Mouse (Mus musculus) hindbrain, embryonic 12.5 days (tissue): ENCODE measurements around the gene Gm14408. TPM values are rescaled to one million over a fixed set of nuclear protein-coding genes. Genes with fewer than 3 reads are reported as not detected.
"Not testable (repeated sequence)": the region's sequence is repeated elsewhere in the genome, so short reads cannot be mapped to it uniquely, and the experiment has no call there.

Experiments used
- ATAC-seq: fragments of 200-750 bp; cut with Nextera tagmentation; 2 replicates; pipeline ENCODE4 v1.8.0; 2017; ENCODE audit warnings: moderate TSS enrichment; ENCODE audit not compliant: low FRiP score
- H3K27ac ChIP-seq: fragments of 300-500 bp; sonication (generic); 2 replicates; pipeline ENCODE4 v1.5.1; 2016; ENCODE audit warnings: mild to moderate bottlenecking
- H3K27me3 ChIP-seq: fragments of 300-500 bp; sonication (generic); 2 replicates; pipeline ENCODE4 v1.6.1; 2016; ENCODE audit warnings: mild to moderate bottlenecking
- H3K36me3 ChIP-seq: fragments of 300-500 bp; sonication (generic); 2 replicates; pipeline ENCODE4 v1.6.1; 2016; ENCODE audit warnings: mild to moderate bottlenecking
- H3K4me1 ChIP-seq: fragments of 300-500 bp; sonication (generic); 2 replicates; pipeline ENCODE4 v1.6.1; 2016
- H3K4me2 ChIP-seq: fragments of 300-500 bp; sonication (generic); replicated peaks from 2 replicates; pipeline ENCODE4 v1.6.1; 2016; ENCODE audit warnings: mild to moderate bottlenecking
- H3K4me3 ChIP-seq: fragments of 300-500 bp; sonication (generic); 2 replicates; pipeline ENCODE4 v1.5.1; 2016; ENCODE audit warnings: mild to moderate bottlenecking
- H3K9ac ChIP-seq: fragments of 300-500 bp; sonication (generic); 2 replicates; pipeline ENCODE4 v1.6.1; 2016; ENCODE audit warnings: mild to moderate bottlenecking, moderate library complexity
- H3K9me3 ChIP-seq: fragments of 300-500 bp; sonication (generic); replicated peaks from 2 replicates; pipeline ENCODE4 v1.6.1; 2016; ENCODE audit warnings: mild to moderate bottlenecking
- WGBS: fragments of 180-500 bp; shearing (Covaris S2); methylation state at CpG from one replicate; pipeline ENCODE4 v1.1.7; 2016; 5-methylcytosine and 5-hydroxymethylcytosine counted together
- polyA plus RNA-seq: library from polyadenylated mRNA; unstranded; fragments of >200 nt; fragmentation: Nextera tagmentation; extraction: Ambion mirVana; gene quantifications from 2 replicates; pipeline ENCODE4 v1.2.1, GENCODE M21; 2016

Gene Gm14408
- not detected in 2 replicates for polyA plus RNA-seq

GRCm38 (mm10) chr2:176830840-176831239 is at the start of gene Gm14408:
Gm14408 (plus strand) TSS chr2:176831140.
- WGBS = 90% methylated on average over 1 of the region's 3 CpGs
- H3K4me1 ChIP-seq, H3K9ac ChIP-seq, H3K4me3 ChIP-seq, H3K27me3 ChIP-seq, H3K36me3 ChIP-seq, H3K27ac ChIP-seq, H3K4me2 ChIP-seq, ATAC-seq, H3K9me3 ChIP-seq: not testable (repeated sequence)

- Histone ChIP-seq H3K4me2 (peak within 1 kb of the TSS; percentile 43), H3K4me3 (peak within 1 kb of the TSS; percentile 41)
- not testable (repeated sequence) for H3K9ac ChIP-seq, H3K4me1 ChIP-seq, H3K27me3 ChIP-seq, H3K9me3 ChIP-seq, H3K27ac ChIP-seq, ATAC-seq, H3K36me3 ChIP-seq
- WGBS = no CpG with 5 or more reads among the region's 6 CpGs
These were observed 32.6 kb upstream of the Gm14408 start, which contains the start of gene Gm14295 for GRCm38 (mm10) chr2:176798312-176798711. Gm14295 (plus strand) TSS chr2:176798612.

- not testable (repeated sequence) for H3K9ac ChIP-seq, H3K27me3 ChIP-seq, H3K27ac ChIP-seq, H3K4me1 ChIP-seq, H3K9me3 ChIP-seq, ATAC-seq, H3K36me3 ChIP-seq
- 23% methylated on average over 15 of the region's 15 CpGs for WGBS
- peak overlapping the region; percentile 43 for H3K4me2 ChIP-seq
- H3K4me3 ChIP-seq = peak overlapping the region; percentile 41
These were observed 32.2 kb upstream of the Gm14408 start for GRCm38 (mm10) chr2:176798785-176799184.

Other genes with a start within 250 kb of the Gm14408 start
- 16.0 and 17.3 TPM in 2 replicates for gene Gm14308, start 194.8 kb upstream of the Gm14408 start, polyA plus RNA-seq
- gene Zfp973, start 160.6 kb upstream of the Gm14408 start, polyA plus RNA-seq = 8.6 and 10.5 TPM in 2 replicates
- 31.6 and 33.0 TPM in 2 replicates for gene Gm14305, start 122.8 kb upstream of the Gm14408 start, polyA plus RNA-seq
- 9.2 and 15.0 TPM in 2 replicates for gene Gm14295, start 32.5 kb upstream of the Gm14408 start, polyA plus RNA-seq
- gene Gm14296, start 96.7 kb downstream of the Gm14408 start, polyA plus RNA-seq = 12.2 and 12.4 TPM in 2 replicates
- 9.0 and 9.9 TPM in 2 replicates for gene Gm14419, start 169.8 kb downstream of the Gm14408 start, polyA plus RNA-seq
- not detected in 2 replicates for gene Gm14401, start 243.2 kb downstream of the Gm14408 start, polyA plus RNA-seq